Mouse (Mus musculus) activated CD4-positive, CD25-positive, alpha-beta regulatory T cell, adult 4 months (primary cell): ENCODE results near the gene Echdc1. TPM values are rescaled to one million over a fixed set of nuclear protein-coding genes. Genes with fewer than 3 reads are reported as not detected.

ENCODE experiments used
- polyA plus RNA-seq, 2 experiments: library from polyadenylated mRNA; unstranded; fragments of 100-300 nt; shearing (Covaris generic); gene quantifications; one replicate each; pipeline ENCODE4 v1.2.1; 2017

Gene Echdc1
- polyA plus RNA-seq, 2 experiments from 2014 or later, result 21.7 to 29.4 TPM

Other genes starting within 250 kb of the Echdc1 start
- not detected for gene Soga3, start 169.3 kb upstream of the Echdc1 start, polyA plus RNA-seq
- not detected for gene Gm49353, start 114.2 kb upstream of the Echdc1 start, polyA plus RNA-seq
- gene 9330159F19Rik, start 101.6 kb upstream of the Echdc1 start, polyA plus RNA-seq, result under 1 TPM in 1 of 2 experiments, not detected in 1; 0.17 TPM
- 10 to 100 TPM; 60.3 to 63.4 TPM for gene Rnf146, start 49.3 kb downstream of the Echdc1 start, polyA plus RNA-seq
- under 1 TPM in 1 of 2 experiments, not detected in 1; 0.15 TPM for gene Rspo3, start 222.7 kb downstream of the Echdc1 start, polyA plus RNA-seq